Mouse (Mus musculus) thymus, adult 18-20 months (tissue): Measurements from ENCODE around the gene Lrrc31.

ENCODE experiments used
- DNase-seq, 2 experiments: peaks; one replicate each; pipeline ENCODE4 v3.0.0; 2022; ENCODE audit warnings: mixed read lengths in 2 of 2

Lrrc31 gene

DNA sequence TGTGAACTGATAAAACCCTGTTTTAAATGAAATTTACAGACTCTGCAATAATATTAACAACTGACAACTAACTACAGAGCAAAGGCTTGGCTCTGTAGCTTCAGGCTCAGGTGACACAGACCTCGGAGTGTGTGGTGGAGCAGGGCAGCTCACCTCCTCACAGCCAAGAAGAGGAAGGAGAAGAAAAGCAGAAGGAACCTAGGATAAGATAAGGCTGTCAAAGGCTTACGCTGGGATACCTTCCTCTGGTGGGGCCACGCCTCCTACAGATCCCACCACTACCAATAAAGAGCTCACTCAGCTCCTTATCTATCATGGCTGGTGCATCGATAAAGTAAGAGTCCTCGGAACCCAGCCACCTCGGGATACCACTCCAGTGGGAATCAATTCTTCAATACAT, 16.5 kb downstream of the Lrrc31 start:
- DNase-seq = no peak

DNA sequence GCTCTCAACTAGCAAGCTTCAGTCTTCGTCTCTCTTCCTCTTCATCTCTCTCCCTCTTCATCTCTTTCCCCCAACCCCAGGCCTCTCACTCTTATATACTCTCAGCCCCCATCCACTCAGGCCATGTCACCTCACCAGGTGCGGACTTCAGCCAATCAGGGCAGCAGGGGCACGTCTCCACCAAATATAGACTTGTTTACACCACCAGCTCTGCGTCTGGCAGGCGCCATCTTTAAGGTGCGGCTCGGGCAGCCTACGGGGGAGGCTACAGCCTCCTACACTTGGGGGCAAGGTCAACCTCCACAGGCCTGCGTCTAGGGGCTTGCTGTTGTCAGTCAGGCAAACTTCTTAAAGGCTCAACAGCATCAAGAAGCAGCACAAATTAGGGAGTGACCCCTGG, 41.2 kb downstream of the Lrrc31 start:
- DNase-seq = no peak

DNA sequence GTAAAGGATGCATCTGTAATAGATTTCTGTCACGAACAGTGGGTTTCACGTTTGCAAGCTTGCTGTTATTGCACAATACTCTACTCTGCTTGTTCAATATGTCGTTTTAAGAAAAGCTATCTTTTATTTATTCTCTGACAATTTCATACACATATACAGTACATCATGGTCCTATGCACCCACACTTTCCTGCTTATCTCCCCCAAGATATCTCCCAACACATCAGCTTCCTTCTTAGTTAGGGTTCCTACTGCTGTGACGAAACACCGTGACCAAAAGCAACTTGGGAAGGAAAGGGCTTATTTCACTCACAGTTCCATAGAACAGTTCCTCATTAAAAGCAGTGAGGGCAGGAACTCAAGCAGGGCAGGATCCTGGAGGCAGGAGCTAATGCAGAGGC, 43.7 kb downstream of the Lrrc31 start:
- no peak for DNase-seq

DNA sequence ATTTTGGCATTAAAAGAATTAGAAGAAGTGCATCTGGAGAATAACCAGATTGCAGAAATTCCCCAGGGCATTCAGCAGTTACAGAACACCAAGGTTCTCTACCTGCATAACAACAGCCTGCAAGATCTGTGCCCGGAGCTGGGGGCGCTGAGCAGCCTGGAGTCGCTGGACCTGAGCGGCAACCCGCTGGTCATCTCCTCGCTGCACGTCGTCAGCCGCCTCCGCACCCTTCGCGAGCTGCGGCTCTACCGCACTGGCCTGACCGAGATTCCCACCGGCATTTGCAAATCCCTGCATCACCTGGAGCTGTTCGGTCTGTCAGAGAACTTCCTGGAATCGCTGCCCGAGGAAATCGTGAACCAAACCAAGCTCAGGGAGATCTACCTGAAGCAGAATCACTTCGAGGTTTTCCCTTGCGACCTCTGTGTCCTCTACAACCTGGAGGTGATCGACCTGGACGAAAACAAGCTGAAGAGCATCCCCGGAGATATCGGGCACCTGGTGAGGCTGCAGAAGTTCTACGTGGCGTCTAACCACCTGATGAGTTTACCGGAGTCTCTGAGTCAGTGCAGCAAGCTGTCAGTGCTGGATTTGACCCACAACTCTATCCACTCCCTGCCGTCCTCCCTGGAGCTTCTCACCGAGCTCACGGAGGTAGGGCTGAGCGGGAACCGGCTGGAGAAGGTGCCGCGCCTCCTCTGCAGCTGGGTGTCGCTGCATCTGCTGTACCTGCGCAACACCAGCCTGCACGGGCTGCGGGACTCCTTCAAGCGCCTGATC, 49.4 kb downstream of the Lrrc31 start:
- DNase-seq = no peak

DNA sequence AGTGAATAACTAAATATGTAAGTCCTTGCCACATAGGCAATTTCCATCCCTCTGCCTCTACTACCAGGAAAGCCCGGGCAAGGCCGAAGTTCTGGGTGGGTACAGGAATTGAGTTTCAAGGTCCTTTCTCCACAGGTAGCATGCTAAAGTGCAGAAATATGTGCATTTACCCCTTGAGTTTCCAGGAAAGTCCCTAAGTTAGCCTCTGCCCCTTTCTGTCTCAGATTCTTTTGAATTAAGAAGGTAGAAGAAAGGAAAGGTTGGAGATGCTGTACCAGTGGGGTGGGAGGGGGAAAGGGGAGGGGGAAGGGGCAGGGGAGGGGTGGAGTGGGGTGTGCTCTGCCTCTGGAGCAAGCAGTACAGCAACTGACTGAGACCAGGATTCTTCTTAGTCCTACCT, 51.2 kb downstream of the Lrrc31 start:
- no peak for DNase-seq

DNA sequence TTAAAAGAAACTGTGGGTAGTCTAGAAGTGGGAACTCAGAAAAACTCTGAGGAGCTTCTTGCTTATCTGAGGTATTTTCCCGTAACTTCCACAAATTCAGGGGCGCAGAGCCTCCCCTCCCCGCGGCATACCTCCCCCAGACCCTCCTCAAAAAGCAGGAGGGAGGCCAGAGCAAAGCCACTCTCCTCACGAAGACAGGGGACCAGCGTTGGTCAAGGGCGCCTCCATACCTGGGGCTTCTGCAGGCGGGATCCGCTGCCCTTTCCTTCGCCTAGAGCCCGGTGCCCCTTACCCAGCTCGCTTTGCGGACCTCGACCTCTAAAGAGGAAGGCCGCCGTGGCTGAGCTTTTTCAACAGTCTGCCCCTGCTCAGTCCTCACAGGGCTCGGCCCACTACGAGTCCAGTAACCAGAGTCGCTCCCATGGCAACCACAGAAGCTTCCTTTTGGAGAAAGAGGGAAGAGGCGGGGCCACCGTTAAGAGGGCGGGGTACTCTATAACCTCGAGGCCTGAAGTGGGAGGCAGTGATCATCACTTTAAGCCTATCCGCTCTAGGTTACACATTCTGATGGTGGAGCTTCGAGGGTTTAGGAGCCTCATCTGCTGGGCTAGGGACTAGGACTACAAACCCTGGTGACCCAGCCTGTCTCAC, 52.1 kb downstream of the Lrrc31 start, which contains the start of gene Lrrc34:
Gene Lrrc34 (minus strand): TSS at position 430 of the 651 bp plus-strand sequence.
- DNase-seq = no peak

DNA sequence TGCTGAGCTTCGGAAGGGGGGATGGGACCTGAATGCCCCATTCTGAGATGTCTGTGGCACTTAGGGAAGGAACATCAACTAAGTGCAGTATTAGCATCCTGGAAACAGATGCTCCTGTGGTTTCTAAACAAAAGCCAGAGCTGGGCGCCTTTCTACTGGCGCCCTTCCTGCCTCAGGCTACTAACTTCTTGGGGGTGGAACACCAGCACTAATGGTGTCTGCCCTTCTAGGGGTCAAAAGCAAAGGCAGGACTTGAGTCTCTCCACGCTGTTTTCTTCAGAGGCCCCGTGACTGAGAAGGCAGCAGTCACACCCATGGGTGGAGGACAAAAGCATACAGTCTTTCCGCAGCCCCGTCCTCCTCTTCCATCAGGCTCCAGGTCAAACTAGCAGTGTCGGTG, 52.9 kb downstream of the Lrrc31 start:
- no peak for DNase-seq

DNA sequence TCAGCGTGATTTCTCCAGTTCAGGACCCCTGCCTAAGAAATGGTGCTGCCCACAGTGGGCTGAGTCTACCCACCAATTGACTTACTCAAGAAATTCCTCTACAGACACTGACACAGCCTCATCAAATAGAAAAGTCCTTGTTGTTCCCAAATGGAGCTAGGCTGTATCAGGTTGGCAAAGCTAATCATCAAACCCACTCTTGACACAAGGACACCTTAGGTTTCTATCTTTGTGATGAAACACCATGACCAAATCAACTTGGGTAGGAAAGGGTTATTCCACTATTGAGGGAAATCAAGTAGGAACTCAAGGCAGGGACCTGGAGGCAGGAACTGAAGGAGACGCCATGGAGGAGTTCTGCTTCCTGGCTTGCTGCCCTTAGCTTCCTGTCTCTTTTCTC, 55.4 kb downstream of the Lrrc31 start, which contains the start of gene Lrriq4:
Gene Lrriq4 (plus strand): TSS at position 301 of the 400 bp plus-strand sequence.
- no peak for DNase-seq

DNA sequence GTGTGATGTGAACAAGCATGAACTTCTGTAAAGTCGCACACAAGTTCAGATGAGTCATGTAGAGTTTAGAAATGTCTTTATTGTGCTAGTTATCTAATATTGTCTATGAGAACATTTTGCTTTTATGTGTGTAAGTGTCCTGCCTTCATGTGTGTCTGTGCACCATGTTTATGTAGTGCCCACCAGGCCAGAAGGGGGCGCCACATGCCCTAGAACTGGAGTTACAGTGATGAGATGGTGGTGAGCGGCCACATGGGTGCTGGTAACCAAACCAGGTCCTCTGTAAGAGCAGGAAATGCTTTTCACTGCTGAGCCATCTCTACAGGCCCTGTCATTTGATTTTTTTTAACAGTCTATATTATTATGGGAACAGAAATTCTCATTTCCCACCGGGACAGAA, 64.0 kb downstream of the Lrrc31 start:
- no peak for DNase-seq

DNA sequence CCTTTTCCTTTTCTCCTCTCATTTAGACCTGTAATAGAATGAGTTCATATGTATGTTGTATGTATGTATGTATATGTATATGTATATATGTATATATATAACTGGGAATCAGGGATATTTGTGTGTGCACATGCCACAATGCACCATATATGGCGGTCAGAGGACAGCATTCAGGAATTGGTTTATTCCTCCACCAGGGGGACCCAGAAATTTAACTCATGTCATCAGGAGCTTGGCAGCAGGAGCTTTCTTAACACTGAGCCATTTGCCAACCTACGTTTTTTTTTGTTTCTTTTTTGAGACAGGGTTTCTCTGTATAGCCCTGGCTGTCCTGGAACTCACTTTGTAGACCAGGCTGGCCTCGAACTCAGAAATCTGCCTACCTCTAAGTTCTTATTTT, 66.0 kb downstream of the Lrrc31 start:
- no peak for DNase-seq
